Mouse (Mus musculus): ENCODE results near the gene Vtn. TPM values are rescaled to one million over a fixed set of nuclear protein-coding genes. Genes with fewer than 3 reads are reported as not detected.

Vtn gene
- polyA plus RNA-seq, 1 experiment from 2014 or later, result 3.6 TPM

Other genes starting within 250 kb of the Vtn start
- gene 2610507B11Rik, start 237.3 kb upstream of the Vtn start, polyA plus RNA-seq (2016; fragmentation: Nextera tagmentation; extraction: Ambion mirVana), result 83.1 and 91.0 TPM in 2 replicates
- gene BC030499, start 208.2 kb upstream of the Vtn start, polyA plus RNA-seq (2016; fragmentation: Nextera tagmentation; extraction: Ambion mirVana), result 0.54 TPM in 1 of 2 replicates, not detected in the other
- gene Spag5, start 197.6 kb upstream of the Vtn start, polyA plus RNA-seq (2016; fragmentation: Nextera tagmentation; extraction: Ambion mirVana), result 27.2 and 34.0 TPM in 2 replicates
- gene Aldoc, start 176.1 kb upstream of the Vtn start, polyA plus RNA-seq (2016; fragmentation: Nextera tagmentation; extraction: Ambion mirVana), result 10.0 and 12.6 TPM in 2 replicates
- gene Pigs, start 170.7 kb upstream of the Vtn start, polyA plus RNA-seq (2016; fragmentation: Nextera tagmentation; extraction: Ambion mirVana), result 71.4 and 75.6 TPM in 2 replicates
- 45.6 and 47.7 TPM in 2 replicates for gene Unc119, start 155.6 kb upstream of the Vtn start, polyA plus RNA-seq (2016; fragmentation: Nextera tagmentation; extraction: Ambion mirVana)
- not detected in 2 replicates for gene Foxn1, start 112.5 kb upstream of the Vtn start, polyA plus RNA-seq (2016; fragmentation: Nextera tagmentation; extraction: Ambion mirVana)
- not detected in 2 replicates for gene Slc13a2, start 76.9 kb upstream of the Vtn start, polyA plus RNA-seq (2016; fragmentation: Nextera tagmentation; extraction: Ambion mirVana)
- 6.0 and 7.3 TPM in 2 replicates for gene Slc46a1, start 33.4 kb upstream of the Vtn start, polyA plus RNA-seq (2016; fragmentation: Nextera tagmentation; extraction: Ambion mirVana)
- gene Sarm1, start 1.3 kb upstream of the Vtn start, polyA plus RNA-seq (2016; fragmentation: Nextera tagmentation; extraction: Ambion mirVana), result 0.31 and 0.40 TPM in 2 replicates
- not detected in 2 replicates for gene Sebox, start 4.4 kb downstream of the Vtn start, polyA plus RNA-seq (2016; fragmentation: Nextera tagmentation; extraction: Ambion mirVana)
- gene Tmem199, start 13.1 kb downstream of the Vtn start, polyA plus RNA-seq (2016; fragmentation: Nextera tagmentation; extraction: Ambion mirVana), result 49.6 and 49.9 TPM in 2 replicates
- 146 TPM in 2 replicates for gene Poldip2, start 13.1 kb downstream of the Vtn start, polyA plus RNA-seq (2016; fragmentation: Nextera tagmentation; extraction: Ambion mirVana)
- 80.1 and 83.8 TPM in 2 replicates for gene Tnfaip1, start 37.2 kb downstream of the Vtn start, polyA plus RNA-seq (2016; fragmentation: Nextera tagmentation; extraction: Ambion mirVana)
- 96.2 and 104 TPM in 2 replicates for gene Ift20, start 37.3 kb downstream of the Vtn start, polyA plus RNA-seq (2016; fragmentation: Nextera tagmentation; extraction: Ambion mirVana)
- 58.4 and 65.9 TPM in 2 replicates for gene Tmem97, start 51.7 kb downstream of the Vtn start, polyA plus RNA-seq (2016; fragmentation: Nextera tagmentation; extraction: Ambion mirVana)
- 13.4 and 13.7 TPM in 2 replicates for gene Nlk, start 198.3 kb downstream of the Vtn start, polyA plus RNA-seq (2016; fragmentation: Nextera tagmentation; extraction: Ambion mirVana)

Measured in heart, embryonic 12.5 days (tissue).